Mouse (Mus musculus): ENCODE data around the gene Nop53. TPM values are rescaled to one million over a fixed set of nuclear protein-coding genes. Genes with fewer than 3 reads are reported as not detected.

The Nop53 gene
- total and polyA plus RNA-seq, 2 experiments from 2014 or later: 81.6 to 128 TPM

DNA sequence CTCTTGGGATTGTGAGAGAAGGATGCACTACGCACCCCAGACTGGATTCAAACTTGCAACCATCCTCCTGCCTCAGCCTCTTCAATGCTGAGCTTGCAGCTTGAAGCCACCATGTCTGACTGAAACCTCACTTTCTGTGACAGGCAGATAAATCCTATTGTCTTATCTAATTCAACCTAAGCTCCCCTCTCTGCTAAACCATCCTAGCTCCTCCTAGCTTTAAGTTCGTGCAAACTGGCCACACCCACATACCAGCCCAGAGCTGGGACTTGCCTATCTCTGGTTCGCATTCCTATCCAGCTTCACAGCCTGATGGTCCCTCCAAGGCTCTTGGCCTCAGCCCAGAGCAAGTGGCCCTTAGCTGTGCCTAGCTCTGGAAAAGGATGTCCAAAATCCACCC, 6.5 kb upstream of the Nop53 start:
- Histone ChIP-seq H3K27me3 (ENCODE audit: control insufficient read depth, insufficient read depth, low read length) (no peaks in the 10 kb centered on the region), H3K4me3 (ENCODE audit: low read depth, low read length) (no peak overlapping the region), H3K4me2 (ENCODE audit: low read depth, low read length) (no peak overlapping the region), H3K4me1 (ENCODE audit: control insufficient read depth, insufficient read depth) (0 out of 2 replicates have a peak, but pooled peaks cover 3% of the 10 kb centered on the region), H3K27ac (ENCODE audit: low read depth) (no peak overlapping the region), H3K9me3 (replicated peaks; ENCODE audit: control insufficient read depth, low read length) (no peaks in the 10 kb centered on the region), H3K36me3 (replicated peaks; ENCODE audit: control insufficient read depth, insufficient read depth, low read length) (peaks cover 62% of the 10 kb centered on the region), H3K9ac (replicated peaks; ENCODE audit: low read depth, low read length) (no peak overlapping the region)
- 42% methylated on average over 3 of the region's 3 CpGs for WGBS
- TF ChIP-seq CTCF (IDR thresholded peaks at IDR 0.05; ENCODE audit: low read depth) (no peak), EP300 (IDR thresholded peaks at IDR 0.05; ENCODE audit: low read depth) (no peak)
- ATAC-seq (ENCODE audit: insufficient read depth, low read depth): no peak
- DNase-seq (ENCODE audit: low spot score): no peak

DNA sequence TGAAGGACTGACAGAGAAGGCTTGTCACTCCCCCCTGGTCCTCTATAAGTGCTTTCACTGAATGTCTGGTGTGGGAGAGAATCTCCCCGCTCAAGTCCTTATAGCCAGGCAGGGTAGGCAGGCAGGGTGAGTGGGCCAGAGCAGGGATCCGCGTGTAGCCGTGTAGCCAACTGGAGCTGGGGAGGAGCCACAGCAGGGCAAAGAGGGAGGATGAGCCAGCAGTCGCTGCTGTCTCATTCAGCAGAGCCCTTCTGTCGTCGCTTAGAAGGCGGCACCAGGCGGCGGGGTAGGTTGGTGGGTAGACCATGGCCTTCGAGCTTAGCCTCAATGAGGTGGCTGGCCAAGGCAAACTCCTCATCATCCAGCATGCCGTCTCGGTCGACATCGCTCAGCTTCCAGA, 4.1 kb upstream of the Nop53 start:
- H3K36me3 ChIP-seq (replicated peaks; ENCODE audit: control insufficient read depth, insufficient read depth, low read length): peaks cover 49% of the 10 kb centered on the region
- no peak overlapping the region for H3K4me2 ChIP-seq (ENCODE audit: low read depth, low read length)
- H3K4me1 ChIP-seq (ENCODE audit: control insufficient read depth, insufficient read depth): peaks cover 7% of the 10 kb centered on the region
- H3K27ac ChIP-seq (ENCODE audit: low read depth): no peak overlapping the region; the same call in 1 of the 2 replicates
- ATAC-seq (ENCODE audit: insufficient read depth, low read depth) (no peak), DNase-seq (ENCODE audit: low spot score) (no peak)
- H3K27me3 ChIP-seq (ENCODE audit: control insufficient read depth, insufficient read depth, low read length): no peaks in the 10 kb centered on the region
- H3K9me3 ChIP-seq (replicated peaks; ENCODE audit: control insufficient read depth, low read length): no peaks in the 10 kb centered on the region
- H3K4me3 ChIP-seq (ENCODE audit: low read depth, low read length): no peak overlapping the region
- WGBS: 83% methylated on average over 15 of the region's 15 CpGs
- TF ChIP-seq EP300 (IDR thresholded peaks at IDR 0.05; ENCODE audit: low read depth): no peak
- no peak for TF ChIP-seq CTCF (IDR thresholded peaks at IDR 0.05; ENCODE audit: low read depth)
- H3K9ac ChIP-seq (replicated peaks; ENCODE audit: low read depth, low read length): no peak overlapping the region

DNA sequence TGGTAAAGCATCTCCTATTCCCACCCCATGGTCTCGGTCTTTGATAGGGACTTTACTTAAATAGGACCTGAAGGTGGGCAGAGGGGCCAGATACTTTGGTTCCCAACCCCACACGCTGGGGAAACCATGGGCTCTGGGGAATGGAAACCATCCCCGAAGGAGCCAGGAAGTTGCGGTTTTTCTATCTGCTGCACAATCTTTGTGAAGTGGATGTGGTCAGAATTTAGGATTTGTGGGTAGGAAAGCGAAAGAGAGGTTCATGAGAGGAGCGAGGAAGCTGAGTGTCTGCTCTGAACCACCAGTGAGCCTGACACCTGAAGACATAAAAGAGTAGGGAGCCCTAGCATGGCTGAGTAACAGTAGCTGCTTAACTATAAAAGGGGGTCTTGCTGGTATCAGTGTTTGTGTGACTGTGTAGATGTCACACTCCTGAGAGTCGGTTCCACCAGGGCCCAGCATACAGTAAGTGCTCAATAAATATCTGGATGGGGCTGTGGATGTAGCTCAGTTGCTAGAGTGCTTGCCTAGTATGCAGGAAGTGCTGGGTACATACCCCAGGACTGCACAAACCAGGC, 3.4 kb upstream of the Nop53 start:
- DNase-seq (ENCODE audit: low spot score) (no peak), ATAC-seq (ENCODE audit: insufficient read depth, low read depth) (no peak)
- Histone ChIP-seq H3K9me3 (replicated peaks; ENCODE audit: control insufficient read depth, low read length) (no peaks in the 10 kb centered on the region), H3K4me3 (ENCODE audit: low read depth, low read length) (no peak overlapping the region), H3K4me1 (ENCODE audit: control insufficient read depth, insufficient read depth) (peaks cover 12% of the 10 kb centered on the region), H3K4me2 (ENCODE audit: low read depth, low read length) (0 out of 2 replicates have a peak overlapping the region, but pooled peaks have one; percentile 50), H3K36me3 (replicated peaks; ENCODE audit: control insufficient read depth, insufficient read depth, low read length) (peaks cover 46% of the 10 kb centered on the region), H3K9ac (replicated peaks; ENCODE audit: low read depth, low read length) (no peak overlapping the region), H3K27me3 (ENCODE audit: control insufficient read depth, insufficient read depth, low read length) (no peaks in the 10 kb centered on the region), H3K27ac (ENCODE audit: low read depth) (peak overlapping the region; percentile 72)
- 67% methylated on average over 7 of the region's 7 CpGs for WGBS
- no peak for TF ChIP-seq CTCF (IDR thresholded peaks at IDR 0.05; ENCODE audit: low read depth)
- TF ChIP-seq EP300 (IDR thresholded peaks at IDR 0.05; ENCODE audit: low read depth): no peak

DNA sequence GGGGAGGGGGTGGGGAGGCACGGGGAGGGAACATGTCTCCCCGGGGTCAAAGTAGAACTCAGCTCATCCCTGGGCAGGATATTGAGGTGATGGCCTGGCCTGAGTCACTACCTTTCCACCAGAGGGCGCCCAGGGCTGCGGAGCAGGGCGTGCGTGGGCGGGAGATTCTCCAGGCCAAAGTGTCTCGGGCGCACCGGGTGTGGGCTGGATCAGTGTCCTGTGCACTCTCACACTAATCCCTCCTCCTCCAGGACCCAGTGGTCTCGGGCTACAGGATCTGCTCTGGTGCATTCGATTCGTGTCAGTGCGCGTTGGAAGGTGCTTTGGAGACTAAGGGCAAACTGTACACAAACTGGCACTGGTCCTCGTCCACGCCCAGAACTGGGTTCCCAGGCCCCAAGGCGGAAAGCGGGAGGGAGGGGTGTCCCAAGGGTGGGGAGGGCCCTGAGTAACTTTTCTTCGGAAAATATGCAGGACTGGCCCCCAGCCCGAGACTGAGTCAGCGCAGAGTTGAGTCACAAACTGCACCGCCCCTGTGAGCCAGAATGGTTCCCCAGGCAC, 2.6 kb upstream of the Nop53 start:
- Histone ChIP-seq H3K4me1 (ENCODE audit: control insufficient read depth, insufficient read depth) (peaks cover 12% of the 10 kb centered on the region), H3K9ac (replicated peaks; ENCODE audit: low read depth, low read length) (no peak overlapping the region), H3K27ac (ENCODE audit: low read depth) (peak overlapping the region; percentile 72), H3K9me3 (replicated peaks; ENCODE audit: control insufficient read depth, low read length) (no peaks in the 10 kb centered on the region), H3K27me3 (ENCODE audit: control insufficient read depth, insufficient read depth, low read length) (no peaks in the 10 kb centered on the region), H3K36me3 (replicated peaks; ENCODE audit: control insufficient read depth, insufficient read depth, low read length) (peaks cover 46% of the 10 kb centered on the region), H3K4me3 (ENCODE audit: low read depth, low read length) (peak overlapping the region; percentile 18; the same call in 1 of the 2 replicates), H3K4me2 (ENCODE audit: low read depth, low read length) (peak overlapping the region; percentile 50)
- peak; percentile 90 for TF ChIP-seq CTCF (IDR thresholded peaks at IDR 0.05; ENCODE audit: low read depth)
- peak; percentile 67 for TF ChIP-seq EP300 (IDR thresholded peaks at IDR 0.05; ENCODE audit: low read depth)
- WGBS: 4% methylated on average over 23 of the region's 23 CpGs
- ATAC-seq (ENCODE audit: insufficient read depth, low read depth): peak; percentile 73
- peak; percentile 84 for DNase-seq (ENCODE audit: low spot score)

DNA sequence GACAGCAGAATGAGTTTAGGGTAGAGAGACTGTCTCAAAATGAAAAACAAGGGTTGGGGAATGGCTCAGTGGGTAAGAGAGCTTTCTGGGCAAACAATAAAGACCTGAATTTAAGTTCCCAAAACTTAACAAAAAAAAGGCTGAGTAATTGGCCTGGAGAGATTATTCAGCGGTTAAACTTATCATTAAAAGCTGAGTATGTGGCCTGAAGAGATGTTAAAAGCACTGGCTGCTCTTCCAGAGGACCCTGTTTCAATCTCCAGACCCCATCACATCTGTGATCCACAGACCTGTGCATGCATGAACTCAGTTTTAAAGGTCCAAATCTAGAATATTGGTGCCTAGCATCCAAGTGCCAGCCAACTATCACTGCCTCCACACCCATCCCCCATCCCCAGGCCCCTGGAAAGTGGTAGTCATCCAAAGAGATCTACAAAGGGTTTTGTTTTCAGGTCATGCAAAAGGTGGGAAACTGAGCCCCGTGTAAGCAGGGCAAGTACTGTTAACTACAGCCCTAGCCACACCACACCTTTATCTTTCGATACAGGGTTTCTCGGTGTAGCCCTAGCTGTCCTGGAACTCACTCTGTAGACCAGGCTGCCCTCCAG, 1.9 kb upstream of the Nop53 start:
- H3K27ac ChIP-seq (ENCODE audit: low read depth): peak overlapping the region; percentile 72
- no peaks in the 10 kb centered on the region for H3K9me3 ChIP-seq (replicated peaks; ENCODE audit: control insufficient read depth, low read length)
- ATAC-seq (ENCODE audit: insufficient read depth, low read depth): no peak
- WGBS: 29% methylated on average over 4 of the region's 4 CpGs
- no peak overlapping the region; the same call in 1 of the 2 replicates for H3K4me2 ChIP-seq (ENCODE audit: low read depth, low read length)
- no peak for DNase-seq (ENCODE audit: low spot score)
- H3K27me3 ChIP-seq (ENCODE audit: control insufficient read depth, insufficient read depth, low read length): no peaks in the 10 kb centered on the region
- H3K4me3 ChIP-seq (ENCODE audit: low read depth, low read length): no peak overlapping the region
- TF ChIP-seq CTCF (IDR thresholded peaks at IDR 0.05; ENCODE audit: low read depth) (no peak), EP300 (IDR thresholded peaks at IDR 0.05; ENCODE audit: low read depth) (no peak)
- H3K9ac ChIP-seq (replicated peaks; ENCODE audit: low read depth, low read length): no peak overlapping the region
- peaks cover 49% of the 10 kb centered on the region for H3K36me3 ChIP-seq (replicated peaks; ENCODE audit: control insufficient read depth, insufficient read depth, low read length)
- H3K4me1 ChIP-seq (ENCODE audit: control insufficient read depth, insufficient read depth): peaks cover 12% of the 10 kb centered on the region
